Mouse (Mus musculus): ENCODE results near the gene Xrcc5.

The Xrcc5 gene

GRCm38 (mm10) chr1:72400616-72401015 lies 93.4 kb downstream of the Xrcc5 start:
- peak; percentile 80 for DNase-seq

- no peak for DNase-seq
Observed at GRCm38 (mm10) chr1:72401331-72402069, 94.3 kb downstream of the Xrcc5 start.

- no peak for DNase-seq
Observed at GRCm38 (mm10) chr1:72406505-72407079, 99.4 kb downstream of the Xrcc5 start.

GRCm38 (mm10) chr1:72409936-72410335 lies 102.7 kb downstream of the Xrcc5 start:
- no peak for DNase-seq

- DNase-seq: no peak
Observed at GRCm38 (mm10) chr1:72411108-72411507, 103.9 kb downstream of the Xrcc5 start.

GRCm38 (mm10) chr1:72413205-72413604 lies 106.0 kb downstream of the Xrcc5 start:
- no peak for DNase-seq

- no peak for DNase-seq
Observed at GRCm38 (mm10) chr1:72414133-72414532, 106.9 kb downstream of the Xrcc5 start.

GRCm38 (mm10) chr1:72414561-72415253 lies 107.5 kb downstream of the Xrcc5 start:
- no peak for DNase-seq

GRCm38 (mm10) chr1:72418744-72419655 lies 111.8 kb downstream of the Xrcc5 start:
- no peak for DNase-seq

- DNase-seq: no peak
Observed at GRCm38 (mm10) chr1:72420220-72420619, 113.0 kb downstream of the Xrcc5 start.

GRCm38 (mm10) chr1:72422121-72422520 lies 114.9 kb downstream of the Xrcc5 start:
- no peak for DNase-seq

- no peak for DNase-seq
Observed at GRCm38 (mm10) chr1:72426456-72426855, 119.2 kb downstream of the Xrcc5 start.

- no peak for DNase-seq
Observed at GRCm38 (mm10) chr1:72428526-72428925, 121.3 kb downstream of the Xrcc5 start.

- no peak for DNase-seq
Observed at GRCm38 (mm10) chr1:72429107-72429807, 122.0 kb downstream of the Xrcc5 start.

GRCm38 (mm10) chr1:72432579-72432978 lies 125.4 kb downstream of the Xrcc5 start:
- DNase-seq: no peak

- DNase-seq: no peak
Observed at GRCm38 (mm10) chr1:72434510-72434909, 127.3 kb downstream of the Xrcc5 start.

- DNase-seq: no peak
Observed at GRCm38 (mm10) chr1:72436967-72437366, 129.7 kb downstream of the Xrcc5 start.

GRCm38 (mm10) chr1:72439146-72439545 lies 131.9 kb downstream of the Xrcc5 start:
- DNase-seq: no peak

GRCm38 (mm10) chr1:72442747-72443146 lies 135.5 kb downstream of the Xrcc5 start:
- no peak for DNase-seq

Measured in heart, adult 11 months (tissue).